Mouse (Mus musculus): ENCODE measurements at regions not wholly inside any gene's neighbourhood (a gene's known extent, or its start where the extent isn't known, plus 50 kb on each side); places are given as distances from the start of the nearest gene placed in this dataset.
A peak's percentile ranks its signal among the peaks of the same experiment; 100 is the strongest.

DNA sequence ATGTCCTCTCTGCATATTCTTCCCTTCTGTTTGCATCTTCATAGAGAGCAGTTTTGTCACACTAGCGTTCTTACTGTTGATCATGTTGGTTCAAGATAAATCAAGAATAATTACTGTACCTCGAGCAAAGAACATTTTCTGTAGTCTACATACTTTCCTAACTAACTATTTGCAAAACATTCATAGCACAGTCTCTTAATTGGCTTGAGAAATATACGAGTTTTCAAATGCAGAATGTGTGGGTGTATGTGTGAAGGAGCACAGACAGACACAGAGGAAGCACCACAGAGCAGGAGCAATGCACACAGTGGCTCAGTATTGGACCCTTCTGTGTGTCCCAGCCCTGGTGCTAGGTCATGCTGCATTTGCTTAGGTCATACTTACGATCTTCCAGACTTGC is 322.7 kb upstream of the 4931417E11Rik start:
- peak; percentile 2 for DNase-seq

DNA sequence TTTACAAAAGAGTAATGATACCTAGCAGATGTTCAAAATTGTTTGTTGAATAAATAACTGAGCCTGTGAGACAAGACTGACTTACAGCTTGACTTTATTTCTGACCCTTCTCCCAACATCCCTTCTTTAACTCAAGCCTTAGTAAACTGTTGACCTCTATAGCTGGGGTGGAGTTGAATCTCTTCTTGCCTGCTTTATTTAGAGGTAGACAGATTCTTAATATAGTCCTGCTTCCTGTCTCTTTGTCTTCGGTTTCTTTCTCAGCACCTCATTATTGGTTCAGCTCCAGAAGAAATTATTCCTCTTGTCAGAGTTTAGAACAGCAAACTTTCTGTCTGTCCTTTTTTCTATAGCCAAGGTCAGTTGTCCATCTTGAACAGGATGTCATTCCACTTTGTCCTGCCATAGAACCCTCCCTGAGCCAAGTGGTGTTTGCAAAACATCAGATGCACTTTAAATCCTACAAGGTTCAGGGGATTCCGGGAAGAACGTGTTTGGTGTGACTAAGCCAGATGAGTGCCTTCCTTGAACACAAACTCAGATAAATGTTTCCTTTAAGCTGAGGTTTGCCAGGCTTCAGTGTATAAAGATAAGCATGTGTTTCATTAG is 286.8 kb upstream of the 4931417E11Rik start:
- no peak for DNase-seq
